Mouse (Mus musculus) midbrain, postnatal 0 days (tissue): ENCODE results near the gene Gm11985. TPM values are rescaled to one million over a fixed set of nuclear protein-coding genes. Genes with fewer than 3 reads are reported as not detected.

ENCODE experiments used
- ATAC-seq: fragments of 200-750 bp; cut with Nextera tagmentation; 2 replicates; pipeline ENCODE4 v1.8.0; 2017; ENCODE audit warnings: moderate number of reproducible peaks, mild to moderate bottlenecking, moderate TSS enrichment, moderate library complexity; ENCODE audit not compliant: low FRiP score
- DNase-seq: peaks from one replicate; pipeline ENCODE4 v3.0.0-alpha.2; 2015; ENCODE audit warnings: low spot score
- H3K27ac ChIP-seq: fragments of 300-500 bp; sonication (generic); 2 replicates; pipeline ENCODE4 v1.5.1; 2014; ENCODE audit warnings: low read depth, mild to moderate bottlenecking, low read length, mixed read lengths
- H3K27me3 ChIP-seq: fragments of 300-500 bp; sonication (generic); 2 replicates; pipeline ENCODE4 v1.6.1; 2014; ENCODE audit warnings: low read length, control low read depth, mixed read lengths; ENCODE audit not compliant: insufficient read depth
- H3K36me3 ChIP-seq: fragments of 300-500 bp; sonication (generic); 2 replicates; pipeline ENCODE4 v1.6.1; 2014; ENCODE audit warnings: low read length, control low read depth, mixed read lengths; ENCODE audit not compliant: insufficient read depth
- H3K4me1 ChIP-seq: fragments of 300-500 bp; sonication (generic); 2 replicates; pipeline ENCODE4 v1.6.1; 2014; ENCODE audit warnings: mild to moderate bottlenecking, control low read depth, antibody characterized with exemption, low read length, mixed read lengths; ENCODE audit not compliant: insufficient read depth
- H3K4me2 ChIP-seq: fragments of 300-500 bp; sonication (generic); 2 replicates; pipeline ENCODE4 v1.6.1; 2014; ENCODE audit warnings: low read depth, mild to moderate bottlenecking, low read length, mixed read lengths; ENCODE audit not compliant: poor library complexity, severe bottlenecking
- H3K4me3 ChIP-seq: fragments of 300-500 bp; sonication (generic); 2 replicates; pipeline ENCODE4 v1.5.1; 2014; ENCODE audit warnings: low read depth, mild to moderate bottlenecking, low read length, moderate library complexity
- H3K9ac ChIP-seq: fragments of 300-500 bp; sonication (generic); replicated peaks from 2 replicates; pipeline ENCODE4 v1.6.1; 2014; ENCODE audit warnings: mild to moderate bottlenecking, low read length, moderate library complexity, mixed read lengths; ENCODE audit not compliant: poor library complexity, severe bottlenecking
- H3K9me3 ChIP-seq: fragments of 300-500 bp; sonication (generic); 2 replicates; pipeline ENCODE4 v1.6.1; 2016; ENCODE audit warnings: low read length, control low read depth
- CTCF ChIP-seq: IDR thresholded peaks from 2 replicates; pipeline ENCODE4 v1.5.1; 2016; ENCODE audit warnings: antibody characterized with exemption, mild to moderate bottlenecking
- whole genome bisulfite sequencing: fragments of 180-500 bp; shearing (Covaris S2); extraction: QIAGEN DNeasy Blood & Tissue Kit; methylation state at CpG from one replicate; pipeline ENCODE4 v1.1.7; 2014; 5-methylcytosine and 5-hydroxymethylcytosine counted together
- polyA plus RNA-seq: library from polyadenylated mRNA; unstranded; fragments of >200 nt; fragmentation: Nextera tagmentation; extraction: Ambion mirVana; gene quantifications from 2 replicates; pipeline ENCODE4 v1.2.1, GENCODE M21; 2015
- total RNA-seq: library from RNA; depleted of rRNA; stranded (reverse); fragments of >200 nt; gene quantifications from 2 replicates; pipeline ENCODE4 v1.2.3, GENCODE M21; 2014

The Gm11985 gene
- total and polyA plus RNA-seq, 2 experiments from 2014 or later, result not detected

DNA sequence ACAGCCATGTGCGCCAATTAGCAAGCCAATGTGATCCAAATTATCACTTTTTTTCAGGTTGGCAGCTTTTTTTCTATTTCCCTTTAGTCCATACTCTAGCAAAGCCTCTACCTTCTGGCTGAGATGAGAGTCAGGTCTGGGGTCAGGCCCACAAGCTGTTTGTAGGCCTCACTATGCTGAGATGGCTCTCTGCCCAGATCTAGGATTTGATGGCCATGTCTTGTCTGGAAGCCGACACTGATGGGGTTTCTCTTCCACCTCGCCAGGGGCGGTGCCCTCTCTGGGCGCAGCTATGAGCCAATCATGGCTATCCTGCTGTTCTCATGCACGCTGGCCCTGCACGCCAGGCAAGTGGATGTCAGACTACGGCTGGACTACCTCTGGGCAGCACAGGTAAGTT is 37.9 kb downstream of the Gm11985 start:
- Histone ChIP-seq H3K4me3 (no peak overlapping the region), H3K4me2 (no peak overlapping the region), H3K36me3 (peaks cover 47% of the 10 kb centered on the region), H3K9me3 (no peaks in the 10 kb centered on the region), H3K9ac (no peak overlapping the region), H3K4me1 (no peaks in the 10 kb centered on the region), H3K27ac (no peak overlapping the region), H3K27me3 (no peaks in the 10 kb centered on the region)
- TF ChIP-seq CTCF, result no peak
- ATAC-seq, result no peak
- peak; percentile 77 for DNase-seq
- 85% methylated on average over 8 of the region's 8 CpGs for WGBS

DNA sequence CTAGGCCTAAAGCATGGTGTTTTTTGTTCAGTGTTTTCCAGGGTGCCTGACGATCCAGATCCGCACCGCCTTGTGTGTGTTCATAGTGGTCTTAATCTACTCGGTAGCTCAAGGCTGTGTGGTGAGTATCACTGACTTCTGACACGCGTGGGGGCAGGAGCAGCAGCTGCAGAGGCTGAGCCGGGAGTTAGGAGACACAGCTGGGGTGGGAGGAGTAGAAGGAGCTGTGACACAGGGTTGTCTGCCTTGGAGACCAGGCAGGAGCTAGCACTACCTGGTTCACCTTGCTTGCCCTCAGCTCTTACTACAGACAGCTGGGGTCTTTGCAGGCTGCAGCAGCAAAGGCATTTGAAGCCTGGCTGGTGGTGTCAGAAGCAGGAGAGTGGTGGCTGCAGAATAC is 38.9 kb downstream of the Gm11985 start:
- Histone ChIP-seq H3K4me1 (no peaks in the 10 kb centered on the region), H3K27me3 (no peaks in the 10 kb centered on the region), H3K4me2 (no peak overlapping the region), H3K36me3 (peaks cover 50% of the 10 kb centered on the region), H3K4me3 (no peak overlapping the region), H3K9me3 (no peaks in the 10 kb centered on the region), H3K27ac (no peak overlapping the region), H3K9ac (no peak overlapping the region)
- no peak for DNase-seq
- TF ChIP-seq CTCF, result no peak
- 79% methylated on average over 7 of the region's 7 CpGs for WGBS
- ATAC-seq, result no peak

DNA sequence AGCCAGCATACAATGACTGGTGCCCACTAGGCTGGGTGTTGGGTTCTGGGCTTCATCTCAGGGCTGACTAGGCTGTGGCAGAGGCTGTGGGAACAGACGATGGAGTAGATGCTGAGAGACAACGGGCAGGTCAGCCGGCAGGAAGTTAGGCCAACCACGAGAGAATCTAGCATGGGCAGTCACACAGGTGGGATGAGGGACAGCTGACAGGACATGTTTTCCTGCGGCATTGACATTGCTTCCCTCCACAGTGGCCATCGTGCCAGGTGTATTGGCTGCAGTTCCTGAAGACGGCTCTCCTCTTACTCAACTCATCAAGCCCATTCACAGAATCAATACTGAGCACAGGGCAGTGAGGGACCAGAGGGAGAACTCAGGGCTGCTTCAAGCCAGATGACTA is 40.4 kb downstream of the Gm11985 start:
- DNase-seq (no peak), ATAC-seq (no peak)
- Histone ChIP-seq H3K4me2 (no peak overlapping the region), H3K4me3 (no peak overlapping the region), H3K9me3 (no peaks in the 10 kb centered on the region), H3K36me3 (peaks cover 40% of the 10 kb centered on the region), H3K4me1 (no peaks in the 10 kb centered on the region), H3K9ac (no peak overlapping the region), H3K27me3 (no peaks in the 10 kb centered on the region), H3K27ac (no peak overlapping the region)
- no peak for TF ChIP-seq CTCF
- 91% methylated on average over 7 of the region's 7 CpGs for WGBS

DNA sequence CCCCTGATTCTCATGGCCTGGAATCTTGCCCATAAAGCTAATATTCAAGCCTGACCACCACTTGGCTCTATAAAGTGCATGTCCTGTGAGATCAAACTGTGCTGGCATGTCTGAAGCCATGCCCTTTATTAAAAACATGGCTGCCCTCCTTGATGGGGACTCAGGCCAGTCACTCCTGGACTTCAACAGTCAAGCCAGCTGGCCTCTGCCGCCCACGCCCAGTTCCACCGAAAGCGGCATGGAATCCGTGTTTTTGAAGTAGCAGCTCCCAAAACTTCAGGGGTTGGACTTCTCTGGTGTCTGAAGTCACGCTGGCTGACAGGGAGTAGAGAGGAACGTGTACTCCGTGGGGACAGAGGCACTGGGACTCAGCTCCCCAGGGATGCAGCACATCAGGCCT is 40.8 kb downstream of the Gm11985 start:
- no peak for DNase-seq
- 94% methylated on average over 8 of the region's 8 CpGs for WGBS
- Histone ChIP-seq H3K9ac (no peak overlapping the region), H3K4me1 (no peaks in the 10 kb centered on the region), H3K4me2 (no peak overlapping the region), H3K27ac (no peak overlapping the region), H3K9me3 (no peaks in the 10 kb centered on the region), H3K27me3 (no peaks in the 10 kb centered on the region), H3K36me3 (peaks cover 39% of the 10 kb centered on the region), H3K4me3 (no peak overlapping the region)
- no peak for TF ChIP-seq CTCF
- no peak for ATAC-seq

DNA sequence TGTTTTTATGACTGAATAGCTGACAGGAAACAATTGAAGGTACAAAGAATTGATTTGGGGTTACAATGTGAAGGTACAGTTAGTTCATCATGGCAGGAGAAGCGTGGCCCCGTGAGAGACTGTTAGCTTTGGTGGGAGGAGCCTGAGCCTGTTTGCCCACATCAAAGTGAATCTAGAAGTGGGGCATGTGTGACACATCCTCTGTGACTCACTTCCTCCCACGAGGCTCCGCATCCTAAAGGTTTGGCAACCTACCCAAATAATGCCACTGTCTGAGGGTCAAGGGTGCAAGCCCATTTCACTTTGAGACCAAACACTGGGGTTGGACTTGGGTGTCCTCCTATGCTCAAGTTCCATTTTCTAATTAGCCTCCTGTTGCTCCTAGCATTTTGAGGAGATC is 43.1 kb downstream of the Gm11985 start:
- no peaks in the 10 kb centered on the region for H3K27me3 ChIP-seq
- no peak for TF ChIP-seq CTCF
- no peaks in the 10 kb centered on the region for H3K9me3 ChIP-seq
- H3K36me3 ChIP-seq, result peaks cover 22% of the 10 kb centered on the region
- ATAC-seq, result no peak
- WGBS, result 91% methylated on average over 4 of the region's 4 CpGs
- no peak for DNase-seq
- no peak overlapping the region for H3K4me3 ChIP-seq
- no peaks in the 10 kb centered on the region for H3K4me1 ChIP-seq
- no peak overlapping the region for H3K4me2 ChIP-seq
- H3K27ac ChIP-seq, result no peak overlapping the region
- H3K9ac ChIP-seq, result no peak overlapping the region

DNA sequence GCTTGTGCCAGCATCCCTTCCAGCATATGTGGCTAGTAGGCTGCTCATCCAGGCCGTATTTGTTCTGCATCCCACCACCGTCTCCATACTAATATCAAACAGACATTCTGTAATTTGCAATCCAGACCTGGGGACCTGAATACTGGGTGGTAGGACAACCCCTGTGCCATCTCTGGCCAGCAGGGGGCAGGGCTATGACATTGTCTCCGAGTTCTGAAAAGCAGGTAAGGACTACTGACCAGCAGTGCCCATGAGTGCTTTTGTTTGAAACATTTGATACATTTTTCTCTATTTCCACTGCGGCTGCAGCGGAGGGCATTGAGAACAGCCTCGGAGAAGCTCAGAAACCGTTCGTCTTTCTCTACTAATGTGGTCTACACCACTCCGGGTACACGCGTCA is 44.0 kb downstream of the Gm11985 start:
- H3K27ac ChIP-seq, result no peak overlapping the region
- no peaks in the 10 kb centered on the region for H3K9me3 ChIP-seq
- H3K4me1 ChIP-seq, result no peaks in the 10 kb centered on the region
- peaks cover 19% of the 10 kb centered on the region for H3K36me3 ChIP-seq
- ATAC-seq, result no peak
- H3K27me3 ChIP-seq, result no peaks in the 10 kb centered on the region
- H3K4me3 ChIP-seq, result no peak overlapping the region
- WGBS, result 92% methylated on average over 11 of the region's 11 CpGs
- H3K9ac ChIP-seq, result no peak overlapping the region
- no peak for DNase-seq
- TF ChIP-seq CTCF, result peak; percentile 58
- no peak overlapping the region for H3K4me2 ChIP-seq

DNA sequence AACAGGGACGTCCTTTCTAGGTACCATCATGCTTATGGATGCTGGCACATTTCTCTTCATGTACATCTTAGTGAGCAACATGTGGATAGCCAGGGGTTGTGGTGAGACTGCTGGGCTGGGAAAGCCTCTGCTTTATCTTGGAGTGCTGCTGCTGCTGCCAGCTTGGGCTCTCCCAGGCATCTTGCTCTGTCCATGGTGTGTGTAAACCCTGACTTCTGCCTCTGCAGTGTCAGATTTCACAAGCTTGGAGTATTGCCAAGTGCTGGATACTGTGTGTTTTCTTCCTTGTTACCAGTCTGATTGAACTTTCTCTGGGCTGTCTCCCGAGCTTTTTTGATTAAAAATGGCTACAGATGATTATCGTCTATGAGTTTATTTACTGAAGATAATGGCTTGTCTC is 45.6 kb downstream of the Gm11985 start:
- Histone ChIP-seq H3K4me3 (no peak overlapping the region), H3K9ac (no peak overlapping the region), H3K27ac (no peak overlapping the region), H3K4me2 (no peak overlapping the region), H3K9me3 (no peaks in the 10 kb centered on the region), H3K27me3 (no peaks in the 10 kb centered on the region), H3K4me1 (no peaks in the 10 kb centered on the region), H3K36me3 (peaks cover 25% of the 10 kb centered on the region)
- no peak for TF ChIP-seq CTCF
- 48% methylated on average over 3 of the region's 3 CpGs for WGBS
- ATAC-seq (no peak), DNase-seq (peak; percentile 56)
